Mouse (Mus musculus): ENCODE results near the gene Tm4sf1.
A peak's percentile ranks its signal among the peaks of the same experiment; 100 is the strongest.

The Tm4sf1 gene

DNA sequence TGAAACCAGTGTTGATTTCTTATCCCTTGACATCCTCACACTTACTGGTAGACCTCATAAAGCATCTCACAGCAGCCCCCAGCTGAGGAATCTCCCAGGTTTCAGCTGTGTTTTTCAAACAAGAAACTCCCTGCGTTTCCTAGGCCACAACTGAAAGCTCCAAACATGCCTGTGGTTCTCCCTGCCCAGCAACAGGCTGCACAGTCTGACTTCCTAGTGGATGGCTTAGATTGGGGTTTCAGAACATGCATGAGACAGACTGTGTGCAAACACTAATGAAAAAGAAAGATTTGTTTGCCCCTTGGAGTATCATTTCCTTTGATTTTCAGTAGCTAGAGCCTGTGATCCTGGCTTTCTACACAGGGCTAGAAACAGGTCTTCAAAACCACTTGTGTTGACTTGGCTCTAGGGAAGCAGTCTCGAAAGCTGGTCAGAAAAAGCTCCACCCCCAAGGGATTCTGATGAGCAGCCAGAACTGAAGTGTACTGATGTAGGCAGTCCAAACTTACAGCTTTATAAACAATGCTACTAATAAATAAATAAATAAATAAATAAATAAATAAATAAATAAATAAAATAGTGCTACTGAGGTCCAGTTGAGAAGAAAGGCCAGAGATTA is at the start of gene Tm4sf1:
TSS of gene Tm4sf1 (minus strand) at position 68 of the 619 bp plus-strand sequence.
- DNase-seq (ENCODE audit: low spot score in 2 of 2), result no peak

DNA sequence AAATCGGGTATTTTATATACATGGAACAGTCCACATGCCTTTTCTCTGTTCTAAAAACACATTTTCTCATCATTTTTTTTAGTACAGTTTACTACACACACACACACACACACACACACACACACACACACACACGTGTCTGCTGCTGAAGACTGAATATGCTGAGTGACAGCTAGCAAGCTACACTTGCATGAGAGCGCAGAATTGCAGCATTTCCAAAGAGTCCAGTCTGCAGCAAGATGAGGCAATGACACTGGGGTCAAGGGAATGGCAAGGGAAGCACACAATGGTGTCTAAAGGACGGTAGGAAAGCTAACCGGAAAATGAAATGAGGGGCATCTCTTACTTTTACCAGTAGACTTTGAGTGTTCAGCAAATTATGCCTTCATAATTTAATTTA is 43.0 kb upstream of the Tm4sf1 start:
- no peak for DNase-seq (ENCODE audit: low spot score in 2 of 2)

DNA sequence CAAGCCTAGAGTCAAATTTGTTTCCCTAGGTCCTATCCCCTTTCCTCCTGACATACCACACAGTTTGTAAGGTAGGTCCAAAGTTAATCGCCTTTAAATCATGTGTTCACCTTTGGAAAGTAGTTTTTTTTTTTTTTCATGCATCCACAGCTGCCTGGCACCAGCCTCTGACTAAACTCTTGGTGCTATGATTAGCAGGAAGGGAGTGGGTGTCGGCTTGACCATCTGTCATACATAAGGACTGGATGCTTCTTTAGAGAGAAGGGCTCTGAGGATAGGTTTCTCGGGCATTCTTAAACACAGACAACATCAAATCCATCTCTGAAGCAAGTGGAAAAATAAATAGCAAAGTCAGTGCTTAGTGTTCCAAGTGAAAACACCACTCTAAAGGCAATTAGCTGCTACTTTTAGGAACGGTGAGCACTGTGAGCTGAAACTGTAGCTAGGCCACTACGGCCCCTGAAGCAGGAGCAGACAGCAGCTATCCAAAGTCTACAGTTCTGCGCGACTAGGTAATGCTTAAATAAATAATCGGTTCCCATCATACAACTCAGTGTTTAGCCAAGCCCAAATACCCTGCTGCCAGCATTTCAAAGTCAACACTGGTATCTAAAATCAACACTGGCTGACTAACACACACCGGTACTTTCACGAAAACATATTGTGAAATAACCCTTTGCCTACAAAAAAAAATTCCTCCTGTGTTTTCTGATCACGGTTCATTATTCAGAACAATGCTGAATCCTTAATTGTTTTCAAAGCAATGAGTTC is 42.2 kb upstream of the Tm4sf1 start:
- peak; percentile 24 to 72 for DNase-seq (ENCODE audit: low spot score in 2 of 2)

DNA sequence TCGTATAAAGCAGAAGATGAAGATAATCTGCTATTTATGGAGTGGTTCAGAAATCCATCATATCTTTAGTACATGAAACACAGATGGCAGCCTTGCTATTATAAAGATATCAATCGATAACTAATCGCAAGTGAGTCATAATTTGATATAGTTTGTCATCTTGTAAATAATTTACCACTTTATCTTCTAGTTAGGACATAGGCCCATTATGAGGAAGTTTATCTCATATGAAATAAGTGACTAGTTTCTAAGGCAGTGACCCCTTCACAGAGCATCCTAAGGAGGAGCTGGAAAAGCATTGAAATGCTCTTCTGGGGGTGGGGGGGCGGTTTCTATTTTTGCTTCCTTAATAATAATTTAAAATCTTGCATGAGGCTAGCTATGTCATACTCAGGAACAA is 41.2 kb upstream of the Tm4sf1 start:
- no peak for DNase-seq (ENCODE audit: low spot score in 2 of 2)

DNA sequence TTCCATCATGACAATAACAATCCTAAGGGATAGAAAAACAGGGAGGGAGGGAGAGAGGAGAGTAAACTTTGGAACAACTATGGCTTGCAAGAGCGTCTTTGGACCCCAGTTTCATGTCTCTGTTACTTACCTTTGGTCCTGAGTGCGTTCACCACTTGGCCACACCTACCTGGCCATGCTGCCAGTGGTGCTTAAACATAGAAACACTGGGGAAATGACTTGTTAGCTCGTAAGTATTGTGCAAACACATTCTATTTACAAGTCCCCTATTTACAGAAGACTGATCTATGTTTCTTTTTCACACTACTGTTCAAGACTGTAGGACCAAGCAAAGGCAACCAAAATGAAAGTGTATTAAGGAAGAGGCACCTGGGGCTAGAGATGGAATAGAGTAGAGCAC is 39.5 kb upstream of the Tm4sf1 start:
- DNase-seq (ENCODE audit: low spot score in 2 of 2), result no peak

DNA sequence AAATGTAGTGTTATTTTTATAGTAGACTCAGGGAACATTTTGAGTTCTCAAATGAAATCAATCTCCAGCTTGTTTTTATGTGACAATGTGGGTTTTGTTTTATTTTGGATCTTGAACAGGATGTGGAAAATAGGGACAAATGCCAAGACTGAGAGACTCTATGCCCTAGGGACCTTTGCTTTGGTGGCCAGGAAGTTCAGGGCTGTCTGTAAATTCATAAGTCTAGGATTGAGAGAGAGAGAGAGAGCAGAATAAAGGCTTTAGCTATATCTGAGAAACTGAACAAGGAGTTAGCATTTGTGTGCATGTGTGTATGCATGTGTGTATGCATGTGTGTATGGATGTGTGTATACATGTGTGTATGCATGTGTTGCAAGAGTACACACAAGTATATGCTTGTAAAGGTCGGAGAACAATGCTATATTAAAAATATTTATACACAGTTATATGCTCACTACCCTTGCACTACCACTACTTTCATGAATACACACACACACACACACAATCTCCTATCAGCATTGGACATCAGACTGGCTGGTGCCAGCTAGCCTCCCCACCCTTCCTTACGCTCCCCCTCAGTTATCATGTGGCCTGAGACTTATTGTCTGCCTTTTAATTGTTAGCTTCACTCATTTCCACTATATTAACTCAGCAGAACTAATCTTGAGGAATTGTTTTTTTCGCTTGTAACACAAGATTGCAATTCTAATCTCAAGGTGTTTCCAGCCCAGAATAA is 33.5 kb upstream of the Tm4sf1 start:
- DNase-seq (ENCODE audit: low spot score in 2 of 2), result no peak

DNA sequence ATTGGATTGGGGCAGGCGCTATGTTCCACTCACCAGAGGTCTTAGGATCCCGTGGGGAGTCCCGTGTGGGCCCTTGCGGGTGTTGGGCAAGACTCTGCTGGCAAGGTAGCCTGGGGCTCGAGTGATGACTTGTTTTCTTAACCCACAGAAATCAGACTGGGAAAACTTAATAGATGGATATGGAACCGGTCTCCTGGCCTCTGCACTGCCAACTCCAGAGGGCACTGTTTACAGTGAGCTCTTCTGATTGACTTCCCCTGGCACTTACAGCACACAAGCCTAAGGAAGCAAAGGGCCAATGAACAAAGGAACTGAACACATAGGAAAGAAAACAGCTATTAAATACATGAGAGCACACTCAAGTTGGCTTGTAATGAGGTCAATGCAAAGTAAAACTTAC is 26.2 kb upstream of the Tm4sf1 start:
- DNase-seq (ENCODE audit: low spot score in 2 of 2), result no peak

DNA sequence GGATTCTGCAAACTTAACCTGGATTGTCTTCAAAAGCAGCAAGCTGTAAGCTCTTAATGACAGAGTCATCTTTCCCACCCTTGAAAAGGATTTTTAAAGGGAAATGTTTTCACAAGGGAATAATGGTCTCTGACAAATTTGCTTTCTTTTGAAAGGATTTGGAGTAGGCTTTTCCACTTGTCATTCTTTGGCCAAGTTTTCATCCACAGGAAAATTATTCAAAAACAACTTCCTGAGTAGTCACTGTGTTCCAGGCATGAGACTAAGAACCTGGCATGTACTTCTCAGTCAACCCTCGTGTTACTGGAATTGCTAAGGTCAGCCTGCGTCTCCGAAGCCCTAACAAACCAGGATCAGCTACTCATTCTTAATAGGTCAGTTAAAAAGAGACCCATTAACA is 5.3 kb upstream of the Tm4sf1 start:
- no peak for DNase-seq (ENCODE audit: low spot score in 2 of 2)

DNA sequence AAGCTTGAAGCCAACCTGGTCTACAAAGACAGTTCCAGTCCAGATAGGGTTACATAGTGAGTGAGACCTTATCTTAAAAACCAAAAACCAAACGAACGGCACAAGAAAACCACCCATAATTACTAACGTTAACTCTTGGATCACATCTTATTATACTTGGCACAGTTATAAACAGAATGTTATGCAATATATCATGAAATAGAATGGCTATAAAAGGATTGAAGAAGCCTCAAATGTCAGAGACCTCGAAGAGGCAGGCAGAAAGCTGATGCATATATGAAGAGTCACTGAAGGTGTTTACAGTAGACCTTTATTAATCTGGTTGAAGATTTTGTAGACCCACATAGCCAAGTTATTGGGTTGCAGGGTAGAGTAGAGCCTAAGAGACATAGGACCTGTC is 3.8 kb upstream of the Tm4sf1 start:
- no peak for DNase-seq (ENCODE audit: low spot score in 2 of 2)

DNA sequence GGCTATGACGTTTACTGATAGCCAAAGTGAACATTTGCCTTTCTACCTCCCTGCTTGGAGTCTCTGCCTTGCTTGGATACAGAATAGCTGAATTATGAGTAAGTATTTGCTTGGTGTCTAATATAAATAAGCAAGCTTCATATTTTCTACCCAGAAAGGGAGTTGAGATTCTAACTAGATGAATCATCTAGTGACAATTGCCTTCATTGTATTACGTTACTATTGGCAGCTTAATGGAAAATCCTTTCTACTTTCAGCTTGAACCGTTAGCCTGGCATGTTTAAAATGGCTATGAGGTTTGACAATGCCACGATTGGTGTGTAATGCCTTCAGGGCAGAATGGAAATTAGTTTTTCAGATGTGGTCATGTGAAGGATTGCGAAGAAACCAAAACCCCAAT is 2.7 kb upstream of the Tm4sf1 start:
- no peak for DNase-seq (ENCODE audit: low spot score in 2 of 2)

DNA sequence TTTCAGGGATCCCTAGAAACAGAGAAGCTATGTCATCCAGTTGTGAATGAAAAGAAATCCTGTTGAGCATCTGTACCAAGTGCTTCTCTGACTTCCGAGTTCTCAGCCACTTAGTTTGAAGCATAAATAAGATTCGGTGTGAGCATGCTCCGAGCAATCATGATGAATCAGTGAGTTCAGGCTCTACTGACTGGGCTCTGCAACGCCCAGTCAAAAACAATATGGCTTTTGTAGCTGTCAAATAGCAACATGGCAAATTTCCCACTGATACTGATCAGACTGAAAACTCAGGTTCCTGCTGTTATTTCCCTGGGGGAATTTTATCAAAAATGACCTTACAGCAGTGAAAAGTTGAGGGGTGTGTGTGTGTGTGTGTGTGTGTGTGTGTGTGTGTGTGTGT is 2.3 kb upstream of the Tm4sf1 start:
- DNase-seq (ENCODE audit: low spot score in 2 of 2), result no peak

DNA sequence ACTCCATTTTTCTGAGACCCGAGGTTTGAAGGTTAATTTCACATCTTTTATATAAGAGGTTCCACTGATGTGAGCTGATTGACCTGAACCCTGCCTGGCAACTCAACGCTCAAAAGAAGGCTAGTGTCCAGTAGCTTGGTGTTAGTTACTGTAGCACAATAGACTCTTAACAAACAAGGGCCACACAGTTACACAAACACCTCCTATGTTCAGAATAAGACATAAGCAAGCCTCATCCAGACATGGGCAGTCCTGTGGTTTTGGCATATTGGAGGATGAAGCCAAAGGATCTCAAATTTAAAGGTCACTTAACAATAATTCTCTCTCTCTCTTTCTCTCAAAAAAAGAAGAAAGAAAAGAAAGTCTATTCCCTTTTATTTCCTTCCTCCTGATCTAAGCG is 1.7 kb upstream of the Tm4sf1 start:
- DNase-seq (ENCODE audit: low spot score in 2 of 2), result no peak

DNA sequence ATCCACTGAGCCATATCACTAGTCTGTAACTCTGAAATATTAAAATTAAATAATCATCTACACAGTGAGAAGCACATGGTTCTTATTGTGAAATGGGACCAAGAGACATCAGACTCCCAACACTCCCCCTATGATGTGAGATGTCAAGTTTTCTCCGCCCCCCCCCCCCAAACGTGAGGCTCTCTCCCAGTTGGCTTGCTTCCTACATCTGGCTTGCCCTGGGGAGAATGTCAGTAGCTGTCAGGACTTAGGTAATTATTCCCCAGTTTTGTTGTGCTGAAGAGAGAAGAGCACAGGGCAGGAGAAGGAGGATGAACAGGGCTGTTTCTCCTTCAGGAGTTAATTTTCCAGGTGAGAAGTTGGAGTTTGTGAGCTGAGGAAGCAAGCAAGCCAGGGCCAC is 1.1 kb upstream of the Tm4sf1 start:
- no peak for DNase-seq (ENCODE audit: low spot score in 2 of 2)

DNA sequence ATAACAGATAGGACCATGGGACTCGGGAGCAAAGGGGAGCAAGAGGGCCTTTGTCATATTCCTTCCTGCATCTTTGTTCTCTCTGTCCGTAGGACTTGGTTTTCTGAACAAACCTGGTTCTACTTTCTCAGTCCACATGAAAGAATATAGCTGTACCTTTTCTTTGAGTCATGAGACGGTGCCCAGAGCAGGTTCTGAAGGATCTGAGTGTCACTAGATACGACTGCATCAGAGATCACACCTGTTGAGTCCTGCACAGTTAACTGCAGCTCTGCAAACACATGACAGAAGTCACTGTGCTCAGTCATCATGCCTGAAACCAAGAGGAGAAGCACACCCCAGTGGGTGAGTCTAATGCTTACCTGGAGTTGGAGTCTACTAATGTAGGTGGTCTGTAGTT is 422 bp downstream of the Tm4sf1 start:
- DNase-seq (ENCODE audit: low spot score in 2 of 2), result no peak

DNA sequence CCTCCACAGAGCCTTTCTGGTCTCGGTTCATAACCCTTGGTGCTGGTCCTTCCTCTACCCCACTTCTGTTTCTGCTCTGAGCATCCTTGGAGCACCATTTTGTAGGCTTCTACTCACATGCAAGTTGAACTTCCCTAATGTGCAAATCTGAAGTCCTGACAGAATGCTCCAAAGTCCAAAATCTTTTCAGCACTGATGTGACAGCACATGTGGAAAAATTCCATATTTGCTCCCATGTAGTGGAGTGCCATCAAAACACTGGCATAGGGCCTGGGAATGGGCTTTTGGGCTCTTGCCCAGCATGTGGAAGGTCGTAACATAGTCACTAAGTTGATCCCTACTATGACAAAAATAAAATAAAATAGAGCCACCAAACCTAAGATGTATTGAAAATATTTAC is 3.8 kb downstream of the Tm4sf1 start:
- DNase-seq (ENCODE audit: low spot score in 2 of 2), result no peak

DNA sequence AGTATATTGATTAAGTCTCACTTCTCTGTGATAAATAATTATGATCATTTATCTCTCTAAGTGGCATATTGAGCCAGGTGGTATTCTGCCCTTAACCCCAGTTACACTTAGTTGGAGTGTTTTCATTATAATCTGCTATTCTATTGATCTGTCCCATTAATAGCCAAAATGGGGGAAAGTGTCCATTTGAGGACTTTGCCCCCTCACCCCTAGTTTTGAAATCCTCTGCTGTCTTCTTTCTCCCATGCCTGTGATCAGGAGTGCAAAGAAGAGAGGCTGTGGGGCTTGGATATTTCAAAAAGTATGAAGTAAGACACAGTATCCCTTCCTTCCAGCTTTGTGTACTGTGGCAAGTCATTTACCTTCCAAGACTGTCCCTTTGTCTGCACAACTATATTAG is 5.2 kb downstream of the Tm4sf1 start:
- DNase-seq (ENCODE audit: low spot score in 2 of 2), result no peak

DNA sequence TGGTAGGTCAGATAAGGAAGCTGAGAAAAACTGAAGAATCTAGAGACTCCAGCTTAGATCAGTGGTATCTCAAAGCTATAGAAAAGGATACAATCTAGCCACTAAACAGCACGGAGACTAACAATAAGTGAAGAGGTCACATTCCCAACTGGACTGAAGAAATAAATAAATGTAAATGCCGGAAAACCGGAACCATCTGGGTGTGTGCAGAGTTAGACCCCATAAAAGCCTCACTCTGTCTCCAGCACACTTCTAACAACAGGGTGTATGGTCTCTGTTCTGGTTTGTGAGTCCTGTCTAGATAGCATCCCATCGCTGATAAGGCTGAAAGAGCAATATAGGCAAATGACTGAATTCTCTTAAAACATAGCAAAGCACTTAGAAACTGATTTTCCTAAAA is 6.2 kb downstream of the Tm4sf1 start:
- DNase-seq (ENCODE audit: low spot score in 2 of 2), result no peak

DNA sequence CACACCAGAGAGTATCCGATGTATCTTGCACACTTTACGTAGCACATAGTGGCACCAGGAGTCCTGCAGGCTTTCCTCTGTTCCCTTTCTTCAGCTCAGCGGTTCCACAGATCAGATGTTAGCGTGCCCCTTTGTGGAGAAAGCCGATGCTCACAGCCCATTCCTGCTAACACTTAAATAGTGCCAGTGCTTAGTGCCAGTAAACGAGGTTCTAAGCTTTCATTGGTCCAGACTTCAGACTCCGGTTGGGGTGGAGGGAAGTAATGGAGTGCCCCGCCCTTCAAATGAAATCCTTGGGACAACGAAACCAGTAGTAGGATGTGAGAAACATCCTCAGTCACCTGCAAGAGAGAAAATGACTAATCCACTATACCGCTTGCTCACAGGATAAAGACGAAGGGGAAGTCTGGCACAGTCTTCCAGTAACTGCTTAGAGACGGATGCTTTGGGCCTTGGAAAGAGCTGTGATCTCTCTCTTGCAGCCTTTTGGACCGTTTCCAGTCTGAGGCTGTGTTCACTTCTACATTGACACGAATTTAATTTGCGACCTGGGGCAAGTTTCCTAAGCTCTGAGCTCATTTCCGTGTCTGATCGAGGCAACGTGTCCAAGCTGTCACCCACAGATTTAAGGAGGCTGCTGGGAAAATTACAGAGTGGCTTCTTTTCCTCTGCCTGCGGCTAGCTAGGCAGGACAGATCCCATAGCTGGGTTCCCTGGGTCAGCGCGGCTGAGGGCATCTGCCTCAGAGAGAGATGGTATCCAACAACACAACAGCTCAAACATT is 6.9 kb downstream of the Tm4sf1 start:
- DNase-seq (ENCODE audit: low spot score in 2 of 2), result peak; percentile 19 to 24

DNA sequence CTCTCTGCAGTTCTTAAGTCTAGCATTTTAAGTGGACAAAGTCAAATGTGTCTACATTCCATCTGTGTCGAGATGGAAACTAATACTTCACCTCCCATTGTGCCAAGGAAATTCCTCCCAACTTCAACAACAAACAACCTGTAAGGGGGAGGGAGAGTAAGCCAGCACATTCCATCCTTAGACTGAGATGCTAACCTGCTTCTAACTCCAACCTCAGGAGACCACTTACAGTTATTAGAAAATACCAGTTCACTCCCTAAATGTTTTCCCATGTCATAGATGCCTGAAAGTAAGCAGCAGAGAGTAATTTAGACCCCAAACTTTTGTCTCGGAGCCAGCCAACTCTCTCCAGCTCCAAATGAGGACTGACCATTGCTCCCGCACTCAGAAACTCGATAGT is 7.9 kb downstream of the Tm4sf1 start:
- DNase-seq (ENCODE audit: low spot score in 2 of 2), result no peak

DNA sequence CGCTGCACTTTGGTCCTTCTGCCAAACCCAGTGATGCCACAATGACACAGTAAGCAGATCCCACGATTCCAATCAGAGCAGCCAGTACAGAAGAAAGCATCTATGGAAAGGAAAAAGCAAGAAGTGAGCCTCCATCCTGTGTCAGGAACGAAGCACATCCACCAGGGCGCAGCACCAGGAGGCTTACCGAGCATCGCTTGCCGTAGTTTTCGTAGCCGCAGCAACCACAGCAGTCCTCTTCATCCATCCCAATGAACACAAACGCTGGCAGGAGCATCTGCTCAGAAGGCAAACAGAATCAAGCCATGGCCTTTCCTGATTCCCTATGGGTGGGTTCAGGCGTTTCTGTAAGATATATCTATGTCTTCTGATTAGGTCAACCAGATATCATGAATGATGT is 9.0 kb downstream of the Tm4sf1 start:
- no peak for DNase-seq (ENCODE audit: low spot score in 2 of 2)

DNA sequence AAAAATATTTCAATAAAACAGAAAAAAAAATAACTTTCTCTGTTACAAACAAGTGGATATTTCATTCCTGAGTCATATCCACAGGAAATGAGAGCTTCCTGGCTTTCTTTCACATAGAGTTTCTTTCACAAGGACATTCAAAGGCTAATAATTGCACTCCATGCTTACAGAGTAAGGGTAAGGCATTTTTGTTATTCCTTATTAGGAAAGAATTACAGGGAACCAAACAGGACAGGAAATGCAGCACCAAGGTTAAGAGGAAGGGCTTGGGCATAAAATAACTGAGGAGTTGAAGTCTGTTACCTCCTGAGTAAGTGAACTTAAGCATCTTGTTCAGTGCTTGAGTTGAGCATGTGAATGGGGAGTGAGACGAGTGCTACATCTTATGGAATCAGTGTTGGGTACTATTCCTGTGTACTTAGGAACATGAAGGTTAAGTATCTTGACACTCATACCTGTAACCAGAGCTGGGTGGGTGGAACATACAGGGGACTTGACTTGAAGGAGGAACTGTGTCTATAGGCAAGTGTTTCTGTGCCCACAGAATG is 12.8 kb downstream of the Tm4sf1 start:
- no peak for DNase-seq (ENCODE audit: low spot score in 2 of 2)

Data from frontal cortex, postnatal 36 days (tissue).